ENCODE assay signal across 7 mouse cellular contexts in genomic region chrX:52790980-52791593, GRCm38 (mm10). TPM values are rescaled to one million over a fixed set of nuclear protein-coding genes. Genes with fewer than 3 reads are reported as not detected.
DNase-seq lines count a peak whose midpoint lies in the region; ATAC-seq and TF ChIP-seq lines count a peak whose summit lies in the region.

Gene Ccdc160 (plus strand): TSS chrX:52791200.

- no peak for TF ChIP-seq POLR2A in limb, embryonic 14.5 days (IDR thresholded peaks at IDR 0.05; ENCODE audit: borderline replicate concordance, extremely low read depth, insufficient read depth, insufficient read length)

- TF ChIP-seq CTCF in kidney, postnatal 0 days (IDR thresholded peaks at IDR 0.05; ENCODE audit: low read depth), result peak; percentile 16; the same call in 1 of the 2 replicates

- no peaks in the 10 kb centered on the region for H3K36me3 ChIP-seq in forebrain, embryonic 12.5 days (replicated peaks)
- H3K36me3 ChIP-seq in heart, embryonic 14.5 days (ENCODE audit: control insufficient read depth, insufficient read depth, low read length), result no peaks in the 10 kb centered on the region
- H3K36me3 ChIP-seq in kidney, postnatal 0 days (ENCODE audit: insufficient read depth, low read length), result no peaks in the 10 kb centered on the region
- H3K36me3 ChIP-seq in limb, embryonic 14.5 days (ENCODE audit: control insufficient read depth, insufficient read depth, low read length), result no peaks in the 10 kb centered on the region
- H3K36me3 ChIP-seq in midbrain, embryonic 16.5 days (ENCODE audit: control insufficient read depth, insufficient read depth, low read length), result no peaks in the 10 kb centered on the region

- ATAC-seq in forebrain, embryonic 12.5 days (ENCODE audit: low FRiP score), result peak; percentile 97
- peak; percentile 61; the same call in 1 of the 2 replicates for ATAC-seq in heart, embryonic 14.5 days (ENCODE audit: insufficient number of reproducible peaks, insufficient read depth, low FRiP score, low read depth)
- ATAC-seq in kidney, postnatal 0 days (replicated peaks; ENCODE audit: low FRiP score, low read depth), result peak; percentile 99
- peak; percentile 71; the same call in 1 of the 2 replicates for ATAC-seq in limb, embryonic 14.5 days (ENCODE audit: low FRiP score, low read depth)
- ATAC-seq in midbrain, embryonic 16.5 days, result peak; percentile 99

- H3K27ac ChIP-seq in forebrain, embryonic 12.5 days, result no peak within 1 kb of the TSS
- H3K27ac ChIP-seq in heart, embryonic 14.5 days (replicated peaks in 1 of 2; ENCODE audit: control insufficient read depth in 1 of 2, insufficient read depth in 1 of 2, low read depth in 2 of 2, low read length in 2 of 2), result no peak within 1 kb of the TSS
- H3K27ac ChIP-seq in kidney, postnatal 0 days, result peak within 1 kb of the TSS; percentile 70; the same call in 1 of the 2 replicates
- H3K27ac ChIP-seq in limb, embryonic 14.5 days (replicated peaks; ENCODE audit: low read depth, low read length), result no peak within 1 kb of the TSS
- H3K27ac ChIP-seq in midbrain, embryonic 16.5 days (ENCODE audit: low read length), result peak within 1 kb of the TSS; percentile 69

- peak within 1 kb of the TSS; percentile 48 for H3K9ac ChIP-seq in forebrain, embryonic 12.5 days
- H3K9ac ChIP-seq in heart, embryonic 14.5 days (ENCODE audit: low read length), result 0 out of 2 replicates have a peak within 1 kb of the TSS, but pooled peaks have one; percentile 16
- H3K9ac ChIP-seq in kidney, postnatal 0 days (ENCODE audit: low read depth, low read length), result peak within 1 kb of the TSS; percentile 58
- H3K9ac ChIP-seq in limb, embryonic 14.5 days (ENCODE audit: low read depth, low read length, severe bottlenecking), result 0 out of 2 replicates have a peak within 1 kb of the TSS, but pooled peaks have one; percentile 12
- peak within 1 kb of the TSS; percentile 71 for H3K9ac ChIP-seq in midbrain, embryonic 16.5 days (ENCODE audit: low read depth, low read length)

- DNase-seq in cerebellum, adult 18-20 months, result peak; percentile 60 to 66
- DNase-seq in kidney, postnatal 0 days (ENCODE audit: low spot score), result peak; percentile 64
- DNase-seq in limb, embryonic 14.5 days (ENCODE audit: low spot score), result peak; percentile 42
- DNase-seq in telencephalon, adult 2 months (ENCODE audit: low read depth, low spot score), result peak; percentile 42

- H3K4me1 ChIP-seq in forebrain, embryonic 12.5 days, result peaks cover 11% of the 10 kb centered on the region
- H3K4me1 ChIP-seq in heart, embryonic 14.5 days (ENCODE audit: control insufficient read depth in 2 of 2, insufficient read depth in 2 of 2, low read length in 2 of 2), result no peaks in the 10 kb centered on the region
- H3K4me1 ChIP-seq in kidney, postnatal 0 days (replicated peaks; ENCODE audit: insufficient read depth, low read length), result no peaks in the 10 kb centered on the region
- H3K4me1 ChIP-seq in limb, embryonic 14.5 days (ENCODE audit: control insufficient read depth, insufficient read depth, low read length), result no peaks in the 10 kb centered on the region
- H3K4me1 ChIP-seq in midbrain, embryonic 16.5 days (ENCODE audit: control insufficient read depth, insufficient read depth, low read length), result no peaks in the 10 kb centered on the region

- H3K9me3 ChIP-seq in forebrain, embryonic 12.5 days, result no peaks in the 10 kb centered on the region
- no peaks in the 10 kb centered on the region for H3K9me3 ChIP-seq in heart, embryonic 14.5 days (ENCODE audit: control insufficient read depth, low read length)
- H3K9me3 ChIP-seq in kidney, postnatal 0 days (replicated peaks; ENCODE audit: low read length), result no peaks in the 10 kb centered on the region
- H3K9me3 ChIP-seq in limb, embryonic 14.5 days (ENCODE audit: control insufficient read depth, low read length), result no peaks in the 10 kb centered on the region
- no peaks in the 10 kb centered on the region for H3K9me3 ChIP-seq in midbrain, embryonic 16.5 days (replicated peaks; ENCODE audit: control insufficient read depth, low read length, poor library complexity, severe bottlenecking)

- H3K4me3 ChIP-seq in forebrain, embryonic 12.5 days (replicated peaks), result peak within 1 kb of the TSS; percentile 47
- peak within 1 kb of the TSS; percentile 39 to 50 for H3K4me3 ChIP-seq in heart, embryonic 14.5 days (ENCODE audit: control insufficient read depth in 1 of 2, insufficient read depth in 1 of 2, low read depth in 1 of 2, low read length in 2 of 2)
- H3K4me3 ChIP-seq in kidney, postnatal 0 days (replicated peaks; ENCODE audit: low read depth, low read length), result peak within 1 kb of the TSS; percentile 38
- peak within 1 kb of the TSS; percentile 36 for H3K4me3 ChIP-seq in limb, embryonic 14.5 days (replicated peaks; ENCODE audit: low read length)
- peak within 1 kb of the TSS; percentile 51 for H3K4me3 ChIP-seq in midbrain, embryonic 16.5 days (ENCODE audit: low read depth, low read length)

- WGBS in forebrain, embryonic 12.5 days, result 16% methylated on average over 26 of the region's 26 CpGs
- WGBS in heart, embryonic 14.5 days, result 23% methylated on average over 26 of the region's 26 CpGs
- WGBS in kidney, postnatal 0 days, result 22% methylated on average over 26 of the region's 26 CpGs
- 19% methylated on average over 26 of the region's 26 CpGs for WGBS in limb, embryonic 14.5 days
- WGBS in midbrain, embryonic 16.5 days, result 16% methylated on average over 26 of the region's 26 CpGs

- peak within 1 kb of the TSS; percentile 51 for H3K4me2 ChIP-seq in forebrain, embryonic 12.5 days
- peak within 1 kb of the TSS; percentile 67 for H3K4me2 ChIP-seq in heart, embryonic 14.5 days (ENCODE audit: low read length)
- peak within 1 kb of the TSS; percentile 56 for H3K4me2 ChIP-seq in kidney, postnatal 0 days (ENCODE audit: low read length)
- H3K4me2 ChIP-seq in limb, embryonic 14.5 days (replicated peaks; ENCODE audit: low read depth, low read length, severe bottlenecking), result peak within 1 kb of the TSS; percentile 60
- peak within 1 kb of the TSS; percentile 58 for H3K4me2 ChIP-seq in midbrain, embryonic 16.5 days (ENCODE audit: low read length)

- no peaks in the 10 kb centered on the region for H3K27me3 ChIP-seq in forebrain, embryonic 12.5 days
- no peaks in the 10 kb centered on the region for H3K27me3 ChIP-seq in heart, embryonic 14.5 days (ENCODE audit: control insufficient read depth, insufficient read depth, low read length)
- no peaks in the 10 kb centered on the region for H3K27me3 ChIP-seq in kidney, postnatal 0 days (ENCODE audit: insufficient read depth, low read length)
- H3K27me3 ChIP-seq in limb, embryonic 14.5 days (ENCODE audit: control insufficient read depth, insufficient read depth, low read length), result no peaks in the 10 kb centered on the region
- no peaks in the 10 kb centered on the region for H3K27me3 ChIP-seq in midbrain, embryonic 16.5 days (ENCODE audit: control insufficient read depth, insufficient read depth, low read depth, low read length)

RNA-seq across cellular contexts. Expression of gene Ccdc160, which starts in this region (rescaled TPM):
- polyA plus RNA-seq in forebrain, embryonic 12.5 days (2016; fragmentation: Nextera tagmentation; extraction: Ambion mirVana), result 2.4 and 3.5 TPM in 2 replicates
- polyA plus RNA-seq in heart, embryonic 14.5 days (2014; fragmentation: Nextera tagmentation; extraction: Ambion mirVana), result 0.26 and 1.1 TPM in 2 replicates
- polyA plus RNA-seq in kidney, postnatal 0 days (2015; fragmentation: Nextera tagmentation; extraction: Ambion mirVana), result 11.4 and 12.4 TPM in 2 replicates
- polyA plus RNA-seq in limb, embryonic 14.5 days (2012; rRNA removed), result 0.10 and 0.25 TPM in 2 replicates
- polyA plus RNA-seq in limb, embryonic 14.5 days (2014; fragmentation: Nextera tagmentation; extraction: Ambion mirVana), result 0.23 and 0.43 TPM in 2 replicates
- polyA plus RNA-seq in midbrain, embryonic 16.5 days (2015; fragmentation: Nextera tagmentation; extraction: Ambion mirVana), result 8.7 and 9.6 TPM in 2 replicates

Comparison
In these comparisons a context has a peak if more than half of its experiments do, and no peak if none do; other contexts are left out.
1. Peak in DNase-seq, ATAC-seq, H3K4me3 ChIP-seq, H3K9ac ChIP-seq and H3K4me2 ChIP-seq in limb, embryonic 14.5 days; RNA of the gene not detected or under 1 TPM.
2. H3K27ac ChIP-seq: peak in kidney, postnatal 0 days (single experiment) and midbrain, embryonic 16.5 days (single experiment); none in forebrain, embryonic 12.5 days (single experiment), heart, embryonic 14.5 days (0 of 2) and limb, embryonic 14.5 days (single experiment).
3. H3K9ac ChIP-seq: peak in every context shown above with its lines; median percentile 71 in midbrain, embryonic 16.5 days; 58 in kidney, postnatal 0 days; 48 in forebrain, embryonic 12.5 days; 16 in heart, embryonic 14.5 days; 12 in limb, embryonic 14.5 days.
4. Peak in every context shown above with its lines, with median percentiles within 50 percentile points of each other: DNase-seq, ATAC-seq, H3K4me2 ChIP-seq and H3K4me3 ChIP-seq.